Mouse (Mus musculus) Patski (cell line): ENCODE results near the gene Npas1. TPM values are rescaled to one million over a fixed set of nuclear protein-coding genes. Genes with fewer than 3 reads are reported as not detected.

ENCODE experiments used
- ATAC-seq: fragments of 100-300 bp; one replicate; pipeline ENCODE4 v1.8.0; 2021
- CTCF ChIA-PET: fragments of 350-600 bp; sonication (Branson Sonifier 250); formaldehyde crosslinking; loops from one replicate; lab custom pipeline; 2022; ENCODE audit warnings: inconsistent platforms; lab: Charles Lee
- POLR2A ChIA-PET: fragments of 350-600 bp; sonication (Branson Sonifier 250); formaldehyde crosslinking; loops from one replicate; lab custom pipeline; 2022; ENCODE audit warnings: antibody characterized with exemption, inconsistent platforms; lab: Charles Lee
- DNase-seq: peaks from one replicate; pipeline ENCODE4 v3.0.0-alpha.2; 2011; ENCODE audit warnings: low read depth, low spot score
- H3K27me3 ChIP-seq: fragments of 371-371 bp; one replicate; pipeline ENCODE4 v1.5.1; 2021
- CTCF ChIP-seq: fragments of 100-300 bp; IDR thresholded peaks from one replicate; pipeline ENCODE4 v1.5.1; 2021
- in situ Hi-C: fragments of 300-500 bp; cut with MboI; formaldehyde crosslinking; loops from 3 replicates; pipeline ENCODE4 v1.11.1; 2018; ENCODE audit warnings: low pct_unique_long_range_greater_than_20kb, mixed read lengths
- polyA plus RNA-seq: library from polyadenylated mRNA; unstranded; gene quantifications from one replicate; pipeline ENCODE4 v1.2.3, GENCODE M21; 2021

The Npas1 gene
- polyA plus RNA-seq, result 0.67 TPM

DNA sequence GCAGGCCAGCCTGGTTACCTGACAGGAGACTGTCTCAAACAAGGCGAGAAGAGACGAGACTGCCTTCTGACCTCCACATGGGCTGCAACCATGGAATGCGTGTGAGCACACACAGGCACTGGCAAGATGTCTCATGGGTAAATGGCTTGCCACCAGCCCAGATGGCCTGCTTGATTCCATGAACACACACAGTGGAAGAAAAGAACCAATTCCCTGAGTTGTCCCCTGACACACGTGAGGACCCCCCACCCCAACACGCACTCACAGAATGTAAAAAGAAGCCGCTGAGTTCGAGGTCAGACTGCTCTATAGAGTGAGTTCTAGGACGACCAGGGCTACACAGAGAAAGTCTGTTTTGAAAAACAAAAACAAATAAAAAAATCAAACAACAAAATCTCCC is at the start of gene Npas1:
Gene Npas1, minus strand, starts transcription at position 101 of the 400 bp plus-strand sequence.
- DNase-seq (no peak), ATAC-seq (no peak)
- ChIA-PET CTCF (no interaction called here), POLR2A (no interaction called here)
- TF ChIP-seq CTCF, result no peak
- peaks cover 17% of the 10 kb centered on the region for H3K27me3 ChIP-seq
- in situ Hi-C loops, result no loop called here

DNA sequence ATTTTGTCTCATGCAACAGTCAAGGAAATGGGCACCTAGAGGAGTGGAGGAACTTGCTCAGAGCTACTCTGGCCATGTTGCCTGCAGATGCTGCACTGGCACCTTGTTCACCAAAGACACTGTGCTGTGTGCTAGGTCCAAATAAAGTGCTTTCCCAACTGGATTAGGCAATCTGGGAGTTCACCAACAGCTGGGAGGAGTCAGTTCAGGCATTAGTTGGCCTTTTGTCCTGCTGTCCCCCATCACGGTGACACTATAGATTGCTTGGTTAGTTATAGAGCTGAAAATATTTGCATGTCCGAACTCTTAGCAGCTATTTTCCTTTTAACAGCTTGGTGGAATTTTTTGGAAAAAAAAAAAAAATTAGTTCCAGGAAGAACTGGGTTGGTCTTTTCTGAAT is 48.5 kb upstream of the Npas1 start:
- H3K27me3 ChIP-seq, result no peaks in the 10 kb centered on the region
- in situ Hi-C loops, result no loop called here
- CTCF ChIA-PET, result interaction anchor here (0.8 to 1.6 kb wide), 2 partner anchors 45 to 79 kb away, joined by 3 read pairs; no protein-coding TSS in a partner anchor
- ATAC-seq (no peak), DNase-seq (no peak)
- no peak for TF ChIP-seq CTCF
- POLR2A ChIA-PET, result interaction anchor here (0.9 to 1.3 kb wide), 2 partner anchors 8 to 11 kb away, joined by 3 read pairs; no protein-coding TSS in a partner anchor

DNA sequence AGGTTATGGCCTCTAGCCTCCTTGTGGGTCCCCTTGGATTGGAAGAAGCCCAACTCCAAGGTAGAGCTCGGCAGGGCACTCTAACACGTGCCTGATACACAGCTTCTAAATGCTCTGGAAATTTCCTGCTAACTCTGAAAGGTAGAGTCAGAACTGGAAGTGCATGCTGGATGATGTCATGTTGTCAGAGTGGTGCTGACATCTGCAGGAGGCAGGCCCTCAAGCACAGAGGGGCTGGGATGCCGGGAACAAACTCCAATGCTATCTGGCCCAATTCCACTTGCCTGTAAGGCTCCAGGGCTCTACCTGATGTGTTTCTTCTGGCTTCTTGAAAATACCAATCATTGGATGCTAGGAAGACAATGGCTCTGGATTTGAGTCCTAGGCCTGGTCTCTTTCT is 47.9 kb upstream of the Npas1 start:
- no peaks in the 10 kb centered on the region for H3K27me3 ChIP-seq
- CTCF ChIA-PET, result no interaction called here
- POLR2A ChIA-PET, result interaction anchor here (0.9 to 1.3 kb wide), 2 partner anchors 8 to 12 kb away, joined by 3 read pairs; no protein-coding TSS in a partner anchor
- DNase-seq, result no peak
- in situ Hi-C loops, result no loop called here
- ATAC-seq, result no peak
- TF ChIP-seq CTCF, result no peak

DNA sequence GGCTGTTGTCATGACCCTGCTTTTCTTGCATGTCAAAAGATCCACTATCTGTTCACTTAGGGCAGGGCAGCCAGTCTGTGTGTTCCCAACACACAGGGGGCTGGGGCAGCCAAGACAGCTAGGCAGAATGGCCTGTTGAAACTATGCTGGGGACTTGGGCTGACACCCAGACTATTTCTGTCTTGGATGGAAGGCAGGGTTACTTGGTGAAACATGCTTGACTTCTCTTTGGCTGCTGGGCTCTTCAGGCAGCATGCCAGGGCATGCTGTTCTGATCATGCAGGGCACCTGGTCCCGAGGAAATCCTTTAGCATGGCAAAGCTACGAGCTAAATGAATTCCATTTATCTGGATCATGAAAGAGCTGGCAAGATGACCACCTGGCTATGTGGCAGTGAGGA is 46.8 kb upstream of the Npas1 start:
- DNase-seq (no peak), ATAC-seq (no peak)
- in situ Hi-C loops, result no loop called here
- TF ChIP-seq CTCF, result no peak
- no peaks in the 10 kb centered on the region for H3K27me3 ChIP-seq
- ChIA-PET POLR2A (no interaction called here), CTCF (interaction anchor here (2.3 kb wide), 1 partner anchor 11 kb away, joined by 8 read pairs; no protein-coding TSS in a partner anchor)

DNA sequence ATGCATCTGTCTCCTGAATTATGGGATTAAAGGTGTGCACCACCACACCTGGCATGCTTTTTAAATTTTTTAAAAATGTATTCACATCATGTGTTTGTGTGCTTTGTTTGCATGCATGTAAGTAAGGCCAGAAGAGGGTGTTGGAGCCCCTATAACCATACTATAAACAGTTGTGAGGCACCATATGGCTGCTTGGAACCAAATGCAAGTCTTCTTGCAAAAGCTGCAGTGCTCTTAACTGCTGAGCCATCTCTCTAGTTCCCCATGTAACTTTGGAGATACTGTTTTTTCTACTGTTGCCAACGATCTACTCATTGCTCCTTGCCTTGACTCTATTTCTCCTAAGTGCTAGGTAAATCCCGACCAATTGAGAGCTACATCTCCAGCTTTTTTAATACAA is 41.8 kb upstream of the Npas1 start:
- no peak for TF ChIP-seq CTCF
- in situ Hi-C loops, result no loop called here
- no peak for DNase-seq
- H3K27me3 ChIP-seq, result no peaks in the 10 kb centered on the region
- ChIA-PET CTCF (interaction anchor here (2.5 to 3.2 kb wide), 2 partner anchors 12 to 27 kb away, joined by 10 to 11 read pairs; no protein-coding TSS in a partner anchor), POLR2A (interaction anchor here (1.4 kb wide), 1 partner anchor 23 kb away, joined by 3 read pairs; no protein-coding TSS in a partner anchor)
- no peak for ATAC-seq

DNA sequence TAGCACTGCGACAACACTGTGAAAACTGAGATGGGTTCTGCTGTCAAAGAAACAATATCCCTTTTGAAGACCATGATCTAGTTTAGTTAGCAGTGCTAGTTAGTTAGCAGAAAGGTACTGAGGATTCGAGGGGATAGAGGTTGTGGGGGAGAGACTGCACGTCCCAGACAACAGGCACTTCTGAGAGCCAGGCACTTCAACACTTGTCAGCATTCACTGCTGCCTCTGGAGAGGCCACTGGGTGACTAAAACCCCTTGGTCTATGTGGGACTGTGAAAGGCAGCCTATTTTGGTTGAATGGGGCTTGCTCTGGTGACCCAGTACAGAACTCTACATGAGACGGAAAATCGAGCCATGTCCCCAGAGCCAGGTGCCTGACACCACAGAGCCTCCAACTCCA is 39.7 kb upstream of the Npas1 start:
- ChIA-PET CTCF (no interaction called here), POLR2A (interaction anchor here (0.6 kb wide), 1 partner anchor 17 kb away, joined by 3 read pairs; no protein-coding TSS in a partner anchor)
- H3K27me3 ChIP-seq, result no peaks in the 10 kb centered on the region
- in situ Hi-C loops, result no loop called here
- no peak for DNase-seq
- TF ChIP-seq CTCF, result no peak
- no peak for ATAC-seq

DNA sequence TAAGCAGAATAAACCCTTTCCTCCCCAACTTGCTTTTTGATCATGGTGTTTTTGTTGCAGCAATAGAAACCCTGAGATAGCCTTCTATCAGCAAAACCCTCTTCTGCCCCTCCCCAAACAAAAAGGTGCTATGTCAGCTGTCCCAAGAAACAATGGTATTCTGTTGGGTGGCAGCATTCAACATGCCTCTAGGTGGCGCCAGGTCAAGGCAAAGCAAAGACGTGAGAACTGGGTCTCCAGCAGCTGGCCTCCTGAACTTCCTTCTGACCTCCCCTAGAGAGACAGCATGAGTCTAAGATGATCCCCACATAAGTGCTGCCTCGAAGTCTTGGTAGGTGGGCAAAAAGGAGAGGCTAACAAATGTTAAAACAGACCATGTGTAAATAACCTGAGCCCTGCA is 29.8 kb upstream of the Npas1 start:
- peak; percentile 79 for TF ChIP-seq CTCF
- DNase-seq (peak; percentile 12), ATAC-seq (no peak)
- in situ Hi-C loops, result loop anchor here (5.0 kb wide), 1 partner anchor 110 kb away; no protein-coding TSS in a partner anchor
- no peaks in the 10 kb centered on the region for H3K27me3 ChIP-seq
- CTCF ChIA-PET, result interaction anchor here (0.7 to 6.6 kb wide), 13 partner anchors 9 to 122 kb away, joined by 3 to 46 read pairs (median 3); no protein-coding TSS in a partner anchor
- POLR2A ChIA-PET, result interaction anchor here (1.3 kb wide), 1 partner anchor 107 kb away, joined by 4 read pairs; the partner anchor contains the start of gene Arhgap35

DNA sequence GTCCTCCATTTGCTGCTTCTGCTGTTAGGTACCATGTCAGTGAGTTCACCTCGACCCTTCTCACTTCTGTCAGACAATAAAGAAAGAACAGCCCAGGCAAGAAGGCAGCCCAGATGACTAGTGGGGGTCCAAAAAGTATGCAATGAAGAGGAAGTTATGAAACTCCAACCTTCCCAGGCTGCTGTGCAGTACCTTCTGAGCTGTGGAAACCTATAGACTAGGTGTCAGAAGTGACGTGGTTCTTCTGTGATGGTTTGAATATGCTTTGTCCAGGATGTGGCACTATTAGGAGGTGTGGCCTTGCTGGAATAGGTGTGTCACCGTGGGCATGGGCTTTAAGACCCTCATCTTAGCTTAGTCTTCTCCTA is 27.7 kb upstream of the Npas1 start:
- DNase-seq, result no peak
- POLR2A ChIA-PET, result no interaction called here
- CTCF ChIA-PET, result interaction anchor here (2.2 to 6.6 kb wide), 3 partner anchors 11 to 113 kb away, joined by 12 to 46 read pairs (median 20); no protein-coding TSS in a partner anchor
- TF ChIP-seq CTCF, result no peak
- H3K27me3 ChIP-seq, result no peaks in the 10 kb centered on the region
- ATAC-seq, result no peak
- in situ Hi-C loops, result loop anchor here (5.0 kb wide), 1 partner anchor 112 kb away; no protein-coding TSS in a partner anchor

DNA sequence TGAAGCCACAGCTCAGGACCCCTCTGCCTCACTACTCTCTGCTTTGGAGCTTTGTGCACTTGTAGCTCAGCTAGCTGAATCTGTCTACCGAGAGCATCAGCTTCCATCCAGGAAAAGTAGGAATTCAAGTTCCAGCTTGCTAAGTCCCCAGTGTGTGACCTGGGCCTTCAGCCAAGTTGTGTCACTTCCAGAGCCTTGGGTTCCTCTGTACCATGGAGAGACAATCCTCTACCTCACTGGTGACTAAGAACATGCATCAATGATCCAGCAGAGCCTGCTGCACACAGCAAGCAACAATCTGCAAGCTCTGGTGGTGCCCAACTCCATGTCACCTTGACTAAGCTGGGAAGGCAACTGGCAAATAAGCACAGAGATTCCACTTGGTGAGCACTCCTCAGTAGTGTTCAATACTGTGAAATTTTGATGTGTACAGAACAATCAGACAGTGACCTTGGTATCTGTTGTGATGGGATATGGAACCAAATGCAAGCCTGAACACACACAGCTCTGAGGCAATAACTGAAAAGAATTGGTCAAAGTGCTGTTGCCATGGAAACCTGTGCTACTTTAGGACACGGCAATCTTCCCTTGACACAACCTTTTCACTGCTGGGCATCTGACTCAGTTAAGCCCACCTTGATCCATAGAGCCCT is 27.2 kb upstream of the Npas1 start:
- H3K27me3 ChIP-seq, result no peaks in the 10 kb centered on the region
- no peak for DNase-seq
- CTCF ChIA-PET, result interaction anchor here (2.2 to 6.6 kb wide), 3 partner anchors 10 to 113 kb away, joined by 12 to 46 read pairs (median 20); no protein-coding TSS in a partner anchor
- no peak for TF ChIP-seq CTCF
- in situ Hi-C loops, result loop anchor here (5.0 kb wide), 1 partner anchor 113 kb away; no protein-coding TSS in a partner anchor
- ATAC-seq, result no peak
- POLR2A ChIA-PET, result no interaction called here

DNA sequence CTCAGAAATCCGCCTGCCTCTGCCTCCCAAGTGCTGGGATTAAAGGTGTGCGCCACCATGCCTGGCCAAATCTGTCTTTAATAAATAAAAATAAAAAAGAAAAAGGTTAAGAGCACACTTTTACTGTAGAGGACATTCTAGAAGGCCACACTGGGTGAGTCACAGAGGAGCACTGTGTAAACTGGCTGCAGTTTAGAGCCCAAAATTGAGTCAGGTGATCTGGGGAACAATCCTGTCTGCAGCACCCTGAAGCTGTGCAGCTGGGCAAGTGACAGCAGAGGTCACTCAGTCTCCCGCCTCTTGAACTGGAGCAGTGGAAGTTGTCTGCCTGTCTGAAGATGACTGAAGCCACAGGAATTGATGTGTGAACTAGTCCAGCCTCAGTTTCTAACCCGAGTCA is 24.0 kb upstream of the Npas1 start:
- ATAC-seq, result no peak
- no peak for DNase-seq

More for the DNA sequence above, 24.0 kb upstream of the Npas1 start:
- no peaks in the 10 kb centered on the region for H3K27me3 ChIP-seq
- in situ Hi-C loops, result no loop called here
- no peak for TF ChIP-seq CTCF
- POLR2A ChIA-PET, result no interaction called here
- CTCF ChIA-PET, result interaction anchor here (1.5 to 6.6 kb wide), 3 partner anchors 10 to 117 kb away, joined by 5 to 46 read pairs (median 7); no protein-coding TSS in a partner anchor
